8 mouse cellular contexts compared by ENCODE assay signal in genomic region chr10:79705951-79706350, GRCm38 (mm10). TPM values are rescaled to one million over a fixed set of nuclear protein-coding genes. Genes with fewer than 3 reads are reported as not detected.
DNase-seq lines count a peak whose midpoint lies in the region; ATAC-seq and TF ChIP-seq lines count a peak whose summit lies in the region.

No protein-coding gene starts in this region.

- H3K9ac ChIP-seq in kidney, embryonic 14.5 days (ENCODE audit: low read depth, low read length), result peak overlapping the region; percentile 95; the same call in 1 of the 2 replicates
- H3K9ac ChIP-seq in intestine, postnatal 0 days (ENCODE audit: low read depth, low read length), result peak overlapping the region; percentile 26; the same call in 1 of the 2 replicates
- H3K9ac ChIP-seq in neural tube, embryonic 15.5 days (replicated peaks), result peak overlapping the region; percentile 85

- peak overlapping the region; percentile 91; the same call in 1 of the 2 replicates for H3K4me3 ChIP-seq in kidney, embryonic 14.5 days (ENCODE audit: low read length)
- peak overlapping the region; percentile 83 for H3K4me3 ChIP-seq in cortical plate, adult 2 months (ENCODE audit: insufficient read depth, low read length)
- peak overlapping the region; percentile 85; the same call in 1 of the 2 replicates for H3K4me3 ChIP-seq in intestine, postnatal 0 days (ENCODE audit: low read depth, low read length)
- H3K4me3 ChIP-seq in neural tube, embryonic 15.5 days (replicated peaks), result peak overlapping the region; percentile 72

- peak overlapping the region; percentile 86; the same call in 1 of the 2 replicates for H3K4me2 ChIP-seq in kidney, embryonic 14.5 days (replicated peaks; ENCODE audit: low read depth, low read length)
- H3K4me2 ChIP-seq in intestine, postnatal 0 days (replicated peaks; ENCODE audit: low read depth), result peak overlapping the region; percentile 79
- peak overlapping the region; percentile 85 for H3K4me2 ChIP-seq in neural tube, embryonic 15.5 days

- peaks cover 38% of the 10 kb centered on the region for H3K4me1 ChIP-seq in kidney, embryonic 14.5 days (ENCODE audit: control insufficient read depth, insufficient read depth, low read length)
- peaks cover 8% of the 10 kb centered on the region for H3K4me1 ChIP-seq in cortical plate, adult 2 months (ENCODE audit: control insufficient read depth, insufficient read depth, low read length)
- H3K4me1 ChIP-seq in intestine, postnatal 0 days (replicated peaks; ENCODE audit: control insufficient read depth, insufficient read depth, low read length), result peaks cover 10% of the 10 kb centered on the region
- peaks cover 51% of the 10 kb centered on the region for H3K4me1 ChIP-seq in neural tube, embryonic 15.5 days

- no peaks in the 10 kb centered on the region for H3K9me3 ChIP-seq in kidney, embryonic 14.5 days (ENCODE audit: control insufficient read depth, low read length)
- no peaks in the 10 kb centered on the region for H3K9me3 ChIP-seq in intestine, postnatal 0 days (ENCODE audit: control insufficient read depth)
- no peaks in the 10 kb centered on the region for H3K9me3 ChIP-seq in neural tube, embryonic 15.5 days (replicated peaks)

- WGBS in kidney, embryonic 14.5 days, result 93% methylated on average over 5 of the region's 5 CpGs
- WGBS in intestine, postnatal 0 days, result 63% methylated on average over 5 of the region's 5 CpGs
- WGBS in neural tube, embryonic 15.5 days, result 84% methylated on average over 5 of the region's 5 CpGs

- ATAC-seq in kidney, embryonic 14.5 days (ENCODE audit: low FRiP score, low TSS enrichment), result no peak
- ATAC-seq in intestine, postnatal 0 days, result no peak
- ATAC-seq in neural tube, embryonic 15.5 days (ENCODE audit: low FRiP score), result no peak

- no peak for TF ChIP-seq POLR2A in cortical plate, adult 2 months (IDR thresholded peaks at IDR 0.05; ENCODE audit: extremely low read depth, insufficient read depth, low read length)

- DNase-seq in kidney, postnatal 25 days, result no peak
- DNase-seq in adrenal gland, postnatal 10 days, result no peak
- no peak for DNase-seq in MN1 (ENCODE audit: low spot score)
- DNase-seq in B cell, adult 2 months, result no peak

- H3K27me3 ChIP-seq in kidney, embryonic 14.5 days (ENCODE audit: control insufficient read depth, insufficient read depth, low read length), result no peaks in the 10 kb centered on the region
- no peaks in the 10 kb centered on the region for H3K27me3 ChIP-seq in intestine, postnatal 0 days (replicated peaks; ENCODE audit: control insufficient read depth, insufficient read depth, low read length)
- no peaks in the 10 kb centered on the region for H3K27me3 ChIP-seq in neural tube, embryonic 15.5 days (replicated peaks)

- H3K36me3 ChIP-seq in kidney, embryonic 14.5 days (ENCODE audit: control insufficient read depth, insufficient read depth, low read length), result peaks cover 40% of the 10 kb centered on the region
- H3K36me3 ChIP-seq in intestine, postnatal 0 days (ENCODE audit: control insufficient read depth, insufficient read depth), result peaks cover 28% of the 10 kb centered on the region
- H3K36me3 ChIP-seq in neural tube, embryonic 15.5 days, result peaks cover 22% of the 10 kb centered on the region

- H3K27ac ChIP-seq in kidney, embryonic 14.5 days (ENCODE audit: low read depth, low read length), result no peak overlapping the region
- H3K27ac ChIP-seq in cortical plate, adult 2 months (ENCODE audit: insufficient read depth, low read length), result peak overlapping the region; percentile 90
- no peak overlapping the region; the same call in 1 of the 2 replicates for H3K27ac ChIP-seq in intestine, postnatal 0 days (ENCODE audit: low read depth, low read length)
- H3K27ac ChIP-seq in neural tube, embryonic 15.5 days (replicated peaks), result no peak overlapping the region

- TF ChIP-seq CTCF in cortical plate, adult 2 months (IDR thresholded peaks at IDR 0.05; ENCODE audit: extremely low read depth, insufficient read depth, low read length), result no peak
- TF ChIP-seq CTCF in intestine, postnatal 0 days (IDR thresholded peaks at IDR 0.05; ENCODE audit: low read depth), result no peak

RNA-seq across cellular contexts. Expression of gene Bsg, which starts 1.7 kb away (rescaled TPM):
- polyA plus RNA-seq in kidney, embryonic 14.5 days (2014; fragmentation: Nextera tagmentation; extraction: Ambion mirVana), result 847 and 943 TPM in 2 replicates
- 1,018 and 1,074 TPM in 2 replicates for polyA plus RNA-seq in cortical plate, adult 2 months (2012; rRNA removed)
- polyA plus RNA-seq in intestine, postnatal 0 days (2015; fragmentation: Nextera tagmentation; extraction: Ambion mirVana), result 888 and 937 TPM in 2 replicates
- polyA plus RNA-seq in neural tube, embryonic 15.5 days (2015; fragmentation: Nextera tagmentation; extraction: Ambion mirVana), result 958 and 1,001 TPM in 2 replicates
- 100 to 1,000 TPM; 662 to 732 TPM for total RNA-seq in adrenal gland, postnatal 10 days (2021)

RNA-seq across cellular contexts. Expression of gene Hcn2, which starts 10.5 kb away (rescaled TPM):
- polyA plus RNA-seq in kidney, embryonic 14.5 days (2014; fragmentation: Nextera tagmentation; extraction: Ambion mirVana), result 0.11 and 0.14 TPM in 2 replicates
- 123 and 128 TPM in 2 replicates for polyA plus RNA-seq in cortical plate, adult 2 months (2012; rRNA removed)
- 0.38 and 0.43 TPM in 2 replicates for polyA plus RNA-seq in intestine, postnatal 0 days (2015; fragmentation: Nextera tagmentation; extraction: Ambion mirVana)
- 2.0 and 3.0 TPM in 2 replicates for polyA plus RNA-seq in neural tube, embryonic 15.5 days (2015; fragmentation: Nextera tagmentation; extraction: Ambion mirVana)
- 1 to 10 TPM; 7.2 to 8.7 TPM for total RNA-seq in adrenal gland, postnatal 10 days (2021)

RNA-seq across cellular contexts. Expression of gene Gzmm, which starts 17.1 kb away (rescaled TPM):
- 0.54 and 0.61 TPM in 2 replicates for polyA plus RNA-seq in kidney, embryonic 14.5 days (2014; fragmentation: Nextera tagmentation; extraction: Ambion mirVana)
- 1.1 and 1.4 TPM in 2 replicates for polyA plus RNA-seq in cortical plate, adult 2 months (2012; rRNA removed)
- 0.16 and 0.26 TPM in 2 replicates for polyA plus RNA-seq in intestine, postnatal 0 days (2015; fragmentation: Nextera tagmentation; extraction: Ambion mirVana)
- 1.1 TPM in 2 replicates for polyA plus RNA-seq in neural tube, embryonic 15.5 days (2015; fragmentation: Nextera tagmentation; extraction: Ambion mirVana)
- total RNA-seq in adrenal gland, postnatal 10 days (2021), result 1 to 10 TPM; 1.0 to 1.5 TPM

RNA-seq across cellular contexts. Expression of gene Cdc34, which starts 24.0 kb away (rescaled TPM):
- 105 and 108 TPM in 2 replicates for polyA plus RNA-seq in kidney, embryonic 14.5 days (2014; fragmentation: Nextera tagmentation; extraction: Ambion mirVana)
- 110 TPM in 2 replicates for polyA plus RNA-seq in cortical plate, adult 2 months (2012; rRNA removed)
- 88.0 and 89.6 TPM in 2 replicates for polyA plus RNA-seq in intestine, postnatal 0 days (2015; fragmentation: Nextera tagmentation; extraction: Ambion mirVana)
- 83.0 and 83.4 TPM in 2 replicates for polyA plus RNA-seq in neural tube, embryonic 15.5 days (2015; fragmentation: Nextera tagmentation; extraction: Ambion mirVana)
- 10 to 100 TPM; 90.2 to 96.7 TPM for total RNA-seq in adrenal gland, postnatal 10 days (2021)

RNA-seq across cellular contexts. Expression of gene Tpgs1, which starts 36.8 kb away (rescaled TPM):
- polyA plus RNA-seq in kidney, embryonic 14.5 days (2014; fragmentation: Nextera tagmentation; extraction: Ambion mirVana), result 85.7 and 90.9 TPM in 2 replicates
- 87.5 and 88.2 TPM in 2 replicates for polyA plus RNA-seq in cortical plate, adult 2 months (2012; rRNA removed)
- polyA plus RNA-seq in intestine, postnatal 0 days (2015; fragmentation: Nextera tagmentation; extraction: Ambion mirVana), result 47.6 and 48.5 TPM in 2 replicates
- 109 and 115 TPM in 2 replicates for polyA plus RNA-seq in neural tube, embryonic 15.5 days (2015; fragmentation: Nextera tagmentation; extraction: Ambion mirVana)
- 10 to 100 TPM; 26.2 to 27.0 TPM for total RNA-seq in adrenal gland, postnatal 10 days (2021)

Comparison
In these comparisons a context has a peak if more than half of its experiments do, and no peak if none do; other contexts are left out.
1. H3K9ac ChIP-seq: peak in every context shown above with its lines; median percentile 95 in kidney, embryonic 14.5 days; 85 in neural tube, embryonic 15.5 days; 26 in intestine, postnatal 0 days.
2. RNA of gene Hcn2, which starts 10.5 kb away (polyA plus RNA-seq): 123 to 128 TPM in cortical plate, adult 2 months; 2.0 to 3.0 TPM in neural tube, embryonic 15.5 days, 0.38 to 0.43 TPM in intestine, postnatal 0 days and 0.11 to 0.14 TPM in kidney, embryonic 14.5 days; every median in the first group is over 10 times any median in the second.
3. Peak in every context shown above with its lines, with median percentiles within 50 percentile points of each other: H3K4me2 ChIP-seq and H3K4me3 ChIP-seq.